Mouse (Mus musculus) embryonic fibroblast, embryonic 13.5 days (primary cell): ENCODE results near the gene Tmem210.

Experiments
- CTCF ChIP-seq: IDR thresholded peaks from 2 replicates; pipeline ENCODE4 v1.5.1; 2011; ENCODE audit warnings: mild to moderate bottlenecking, control low read depth, low read length, moderate library complexity, borderline replicate concordance; ENCODE audit not compliant: insufficient read depth
- POLR2A ChIP-seq: IDR thresholded peaks from 2 replicates; pipeline ENCODE4 v1.6.1; 2011; ENCODE audit warnings: low read depth, mild to moderate bottlenecking, control low read depth, low read length, moderate library complexity

DNA sequence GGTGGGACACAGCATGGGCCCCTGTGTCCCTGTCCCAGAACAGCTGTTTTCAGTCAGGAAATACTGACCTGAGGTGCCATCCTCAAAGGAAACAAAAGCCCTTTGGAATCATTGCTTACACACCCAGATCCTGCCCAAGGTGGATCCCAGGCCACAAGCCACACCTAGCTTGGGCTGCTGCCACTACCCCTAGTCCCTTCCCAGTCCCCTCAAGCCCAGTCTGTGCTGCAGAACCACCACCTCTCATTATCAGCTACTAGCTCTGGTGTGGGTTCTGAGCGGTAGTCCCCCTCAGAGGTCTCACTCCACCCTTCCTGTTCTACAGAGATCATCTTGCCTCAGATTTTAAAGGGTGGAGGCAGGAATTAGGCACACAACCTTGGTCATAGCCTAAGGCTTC lies 1.6 kb upstream of the Tmem210 start:
- TF ChIP-seq POLR2A (no peak), CTCF (no peak)
